Mouse (Mus musculus) 416B (cell line): ENCODE results near the gene Glt28d2.

ENCODE experiments used
- DNase-seq: peaks from one replicate; pipeline ENCODE4 v3.0.0; 2011; ENCODE audit warnings: low read depth

Gene Glt28d2

GRCm38 (mm10) chr3:85878911-85879310 lies 8.4 kb downstream of the Glt28d2 start:
- DNase-seq, result no peak

DNA sequence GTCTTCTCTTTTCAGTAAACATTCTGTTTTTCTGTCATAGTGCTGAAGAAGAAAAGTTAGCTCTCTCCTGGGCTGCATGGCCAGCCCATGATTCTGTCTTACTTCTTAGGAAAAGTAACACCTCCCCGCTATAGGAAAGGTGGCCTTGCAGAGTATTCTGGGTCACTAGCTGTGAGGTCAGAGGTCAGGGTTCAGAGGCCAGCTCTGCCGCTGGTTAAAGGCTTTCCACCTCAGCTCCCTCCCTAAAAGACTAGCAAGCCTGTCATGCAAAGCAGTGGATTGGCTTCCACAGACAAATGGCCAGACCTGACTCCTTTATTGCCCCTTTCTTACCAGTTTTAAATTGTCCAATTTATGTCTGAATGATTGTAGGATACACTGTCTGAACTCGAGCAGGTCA lies 23.3 kb downstream of the Glt28d2 start:
- DNase-seq, result no peak

DNA sequence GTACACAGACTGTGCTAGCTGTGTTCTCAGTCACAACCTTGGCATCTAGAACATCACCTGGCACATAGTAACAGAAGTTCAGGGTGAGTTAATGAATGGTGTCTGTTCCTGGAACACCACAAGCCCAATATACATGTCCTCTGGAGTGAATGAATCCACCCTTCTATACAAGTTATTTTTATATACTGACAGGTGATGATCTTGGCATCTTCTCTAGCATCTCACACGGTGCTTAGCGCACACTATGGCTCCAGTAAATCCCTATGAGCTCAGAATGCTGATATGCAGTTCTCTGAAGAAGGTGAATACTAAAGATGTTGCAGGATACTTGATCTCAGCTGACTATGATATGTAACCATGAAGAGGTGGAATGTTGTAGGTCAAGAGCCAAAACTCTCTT lies 24.4 kb downstream of the Glt28d2 start:
- no peak for DNase-seq

- DNase-seq, result no peak
Observed at GRCm38 (mm10) chr3:85860996-85861395, 26.3 kb downstream of the Glt28d2 start.

DNA sequence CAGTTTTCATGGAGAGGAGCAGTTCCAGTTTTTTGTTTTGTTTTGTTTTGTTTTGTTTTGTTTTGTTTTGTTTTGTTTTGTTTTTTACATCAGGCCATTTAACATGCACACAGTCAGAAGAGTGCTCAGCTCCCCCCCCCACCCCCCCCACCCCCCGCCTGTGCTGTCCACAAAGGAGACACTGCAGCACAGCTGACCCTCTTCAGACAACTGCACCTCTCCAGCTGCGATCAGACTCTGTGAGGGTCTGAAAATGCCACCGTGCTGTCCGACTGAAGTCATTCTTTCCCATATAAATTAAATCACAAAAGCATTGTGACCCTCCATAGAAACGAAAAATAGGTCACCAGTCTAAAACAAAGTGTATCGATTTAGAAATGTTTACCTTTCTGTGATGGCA lies 28.0 kb downstream of the Glt28d2 start:
- no peak for DNase-seq

GRCm38 (mm10) chr3:85858140-85859135 lies 28.9 kb downstream of the Glt28d2 start:
- DNase-seq, result no peak

DNA sequence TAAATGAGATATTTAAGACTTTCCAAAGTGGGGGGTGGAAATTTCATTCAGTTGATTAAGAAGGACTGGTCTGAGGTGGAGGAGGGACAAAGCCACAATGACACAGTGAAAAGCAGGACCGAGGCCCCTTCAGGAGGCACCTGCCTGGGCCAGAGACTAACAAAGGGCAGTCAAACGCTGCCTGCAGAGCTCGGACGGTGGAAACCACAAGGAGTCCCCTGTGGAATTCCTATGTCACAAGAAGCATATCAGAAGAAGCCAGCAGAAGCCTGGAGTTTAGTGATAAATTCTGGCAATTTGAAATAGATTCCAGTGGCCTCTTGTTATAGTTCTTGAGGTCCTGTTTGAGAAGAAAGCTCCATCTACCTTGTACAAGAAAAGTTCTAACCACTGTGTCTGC lies 30.2 kb downstream of the Glt28d2 start:
- DNase-seq, result peak; percentile 2

- no peak for DNase-seq
Observed at GRCm38 (mm10) chr3:85855947-85856346, 31.4 kb downstream of the Glt28d2 start.

- no peak for DNase-seq
Observed at GRCm38 (mm10) chr3:85855043-85855442, 32.3 kb downstream of the Glt28d2 start.

DNA sequence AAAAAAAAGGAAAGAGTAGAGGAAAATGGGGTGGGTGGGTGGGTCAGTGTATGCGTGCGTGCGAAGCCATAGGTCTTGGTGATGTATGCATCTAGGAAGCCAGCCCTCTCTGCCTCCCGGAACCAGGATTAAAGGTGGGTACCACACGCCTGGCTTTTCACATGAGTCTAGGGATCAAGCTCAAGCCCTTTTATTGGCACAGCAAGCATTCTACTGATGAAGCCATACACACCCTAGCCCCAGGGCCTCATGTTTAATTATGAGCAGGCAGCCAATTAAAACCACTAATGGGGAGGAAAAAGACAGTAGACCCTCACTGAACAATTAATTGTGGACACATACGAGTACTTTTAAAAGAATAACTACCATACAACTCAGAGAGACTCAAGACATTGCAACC lies 33.2 kb downstream of the Glt28d2 start:
- no peak for DNase-seq

DNA sequence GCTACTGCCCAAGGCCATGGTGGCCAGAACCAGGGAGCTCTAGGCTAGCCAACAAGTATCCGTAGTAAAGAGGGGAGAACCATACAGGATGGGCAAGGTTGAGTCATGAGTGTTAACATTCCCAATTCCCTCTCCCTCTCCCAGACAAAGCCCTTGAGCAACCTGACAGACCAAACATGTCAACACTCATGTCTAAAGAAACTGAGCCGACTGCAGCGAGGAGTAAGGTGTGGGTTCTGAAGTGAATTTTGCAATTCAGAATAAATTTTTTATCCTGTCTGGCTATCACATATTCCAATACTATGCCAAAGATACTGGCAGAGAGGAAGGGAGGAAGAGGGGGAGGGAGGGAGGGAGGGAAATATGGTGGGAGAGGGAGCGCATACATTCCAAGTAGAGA lies 33.6 kb downstream of the Glt28d2 start:
- no peak for DNase-seq

DNA sequence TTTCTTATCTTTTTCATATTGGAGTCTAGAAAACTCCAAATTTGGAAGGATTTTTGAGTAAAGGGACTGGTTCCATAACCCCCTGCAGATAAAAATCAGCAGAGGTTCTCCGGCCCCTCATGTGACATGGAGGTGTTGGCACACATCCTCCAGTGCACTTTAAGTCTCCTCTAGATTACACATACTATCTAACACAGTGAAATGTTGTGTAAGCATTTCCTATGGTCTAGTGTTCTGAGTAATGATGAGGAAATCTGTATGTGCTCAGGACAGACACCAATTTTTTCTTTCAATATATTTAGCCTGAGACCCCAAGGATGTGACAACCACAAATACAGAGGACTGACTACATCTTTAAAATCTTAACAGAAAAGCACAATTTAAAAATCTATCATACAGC lies 37.2 kb downstream of the Glt28d2 start:
- peak; percentile 62 for DNase-seq

GRCm38 (mm10) chr3:85846316-85846715 lies 41.0 kb downstream of the Glt28d2 start:
- DNase-seq, result no peak

DNA sequence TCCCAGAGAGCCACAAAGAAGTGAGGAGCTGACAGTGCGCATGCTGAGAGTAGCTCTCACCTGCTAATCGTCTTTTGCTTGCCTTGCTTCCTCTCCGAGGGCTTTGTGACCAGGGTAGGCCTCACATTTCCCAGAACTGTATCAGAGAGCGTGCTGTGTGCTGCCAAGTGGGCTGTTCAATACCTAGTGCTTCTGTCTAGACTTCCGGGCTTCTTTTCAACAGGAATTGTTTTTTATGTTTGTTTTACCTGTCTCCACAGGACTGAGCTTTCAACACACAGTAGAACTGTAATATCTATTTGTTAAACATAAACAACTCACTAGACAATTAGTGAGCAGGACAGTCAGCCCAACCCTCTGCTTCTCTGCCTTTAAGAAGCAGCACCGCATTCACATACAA lies 42.0 kb downstream of the Glt28d2 start:
- DNase-seq, result no peak

- DNase-seq, result no peak
Observed at GRCm38 (mm10) chr3:85842881-85843218, 44.5 kb downstream of the Glt28d2 start.

- DNase-seq, result no peak
Observed at GRCm38 (mm10) chr3:85842177-85842880, 45.0 kb downstream of the Glt28d2 start.

DNA sequence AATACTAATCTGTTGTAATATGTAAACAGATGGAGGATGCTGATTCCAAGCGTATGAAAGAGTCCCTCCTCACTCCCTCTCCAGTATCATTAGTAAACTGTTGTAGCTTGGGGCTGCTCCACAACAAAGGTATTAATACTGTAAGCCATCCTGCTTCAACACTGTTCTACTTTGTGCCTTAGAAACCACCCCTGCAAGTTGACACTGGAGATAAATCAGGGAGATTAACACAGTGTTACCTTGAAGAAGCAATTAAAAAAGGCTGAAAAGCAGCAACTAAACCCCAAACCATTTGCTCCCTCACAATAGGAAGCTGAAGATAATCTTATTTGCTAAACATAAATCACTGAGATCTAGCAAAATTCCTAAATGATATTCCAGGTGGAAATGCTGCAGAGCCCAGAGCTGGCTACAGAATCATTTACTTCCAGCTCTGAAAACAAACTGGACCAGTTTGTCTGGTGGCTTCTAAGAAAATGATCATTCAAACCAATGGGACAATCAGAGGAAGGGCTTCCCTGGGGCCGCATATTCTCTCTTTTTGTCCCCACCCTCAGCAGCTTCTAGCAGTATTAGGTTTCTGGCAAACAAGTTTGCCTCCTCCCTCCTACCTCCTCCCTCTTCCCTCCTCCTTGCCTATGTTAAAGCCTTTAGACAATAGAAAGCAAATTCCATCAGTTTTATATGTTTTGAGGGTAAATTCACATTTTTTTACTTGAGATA lies 45.7 kb downstream of the Glt28d2 start:
- DNase-seq, result no peak

- no peak for DNase-seq
Observed at GRCm38 (mm10) chr3:85833627-85834026, 53.7 kb downstream of the Glt28d2 start.

DNA sequence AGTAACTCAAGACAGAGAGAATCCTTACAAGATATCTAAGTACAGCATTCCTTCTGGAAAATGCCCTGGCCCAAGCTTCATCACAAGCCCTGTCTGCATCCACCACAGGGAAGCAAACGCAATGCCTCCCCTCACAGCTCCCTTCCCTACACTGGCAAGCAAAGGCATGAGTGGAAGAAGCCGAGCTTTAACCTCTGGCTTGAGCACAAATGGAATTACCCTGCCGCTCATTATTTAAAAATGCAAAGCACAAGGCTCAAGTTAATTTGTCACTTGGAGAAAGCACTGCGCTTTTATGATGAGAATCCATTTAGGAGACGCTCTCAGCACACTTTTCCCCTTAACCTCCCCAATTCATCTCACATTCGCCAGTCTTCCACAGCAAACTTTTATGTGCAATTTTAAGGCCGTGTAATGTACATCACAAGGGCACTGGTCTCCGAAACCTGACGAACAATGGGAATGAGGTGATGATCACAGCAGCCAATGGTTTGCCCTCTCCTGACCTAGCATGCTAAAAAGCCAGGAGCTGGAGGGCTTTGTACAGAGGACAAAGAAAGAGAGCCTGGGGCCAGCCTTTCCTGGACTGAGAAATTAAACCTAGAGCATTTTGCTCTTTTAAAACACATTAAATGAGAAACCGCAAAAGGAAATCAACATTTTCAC lies 54.7 kb downstream of the Glt28d2 start:
- DNase-seq, result no peak

GRCm38 (mm10) chr3:85831785-85832184 lies 55.5 kb downstream of the Glt28d2 start:
- DNase-seq, result no peak

GRCm38 (mm10) chr3:85829047-85829446 lies 58.3 kb downstream of the Glt28d2 start:
- no peak for DNase-seq

- no peak for DNase-seq
Observed at GRCm38 (mm10) chr3:85827815-85828214, 59.5 kb downstream of the Glt28d2 start.
